Mouse (Mus musculus) megakaryocyte-erythroid progenitor cell, adult 5-6 weeks (primary cell): ENCODE data around the gene Apoa1. TPM values are rescaled to one million over a fixed set of nuclear protein-coding genes. Genes with fewer than 3 reads are reported as not detected.

Experiments used
- ATAC-seq: replicated peaks from 2 replicates; pipeline ENCODE4 v1.8.0; 2016; ENCODE audit warnings: mild to moderate bottlenecking, inconsistent platforms; ENCODE audit not compliant: severe bottlenecking, poor library complexity, low FRiP score, low TSS enrichment
- total RNA-seq, 2 experiments: library from RNA; stranded (forward) in 1 of 2; stranded (reverse) in 1 of 2; fragments of 200-1000, 215-1000 nt in 1 of 2; fragments of >200 nt in 1 of 2; fragmentation: Nextera tagmentation in 1 of 2; gene quantifications; 2 replicates each; pipeline ENCODE4 v1.2.3; 2014 to 2017

Gene Apoa1
- total RNA-seq (2014; fragmentation: Nextera tagmentation) (0.49 TPM in 1 of 2 replicates, not detected in the other), total RNA-seq (2017) (not detected in 2 replicates)

DNA sequence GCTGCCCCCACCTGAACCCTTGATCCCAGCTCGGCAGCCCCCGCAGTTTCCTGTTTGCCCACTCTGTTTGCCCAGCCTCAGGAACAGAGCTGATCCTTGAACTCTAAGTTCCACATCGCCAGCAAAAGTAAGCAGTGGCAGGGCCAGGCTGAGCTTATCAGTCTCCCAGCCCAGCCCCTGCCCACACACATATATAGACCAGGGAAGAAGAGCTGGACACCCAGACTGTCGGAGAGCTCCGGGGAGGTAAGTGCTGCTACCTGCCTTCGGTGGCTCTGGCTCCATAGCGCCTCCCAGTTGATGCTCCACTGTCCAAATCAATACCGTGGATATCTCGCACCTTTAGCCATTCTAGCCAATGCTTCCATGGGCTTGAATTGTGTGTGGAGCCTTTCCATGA lies at the start of gene Apoa1:
Apoa1 (plus strand) TSS at position 90 of the 400 bp plus-strand sequence.
- no peak for ATAC-seq

DNA sequence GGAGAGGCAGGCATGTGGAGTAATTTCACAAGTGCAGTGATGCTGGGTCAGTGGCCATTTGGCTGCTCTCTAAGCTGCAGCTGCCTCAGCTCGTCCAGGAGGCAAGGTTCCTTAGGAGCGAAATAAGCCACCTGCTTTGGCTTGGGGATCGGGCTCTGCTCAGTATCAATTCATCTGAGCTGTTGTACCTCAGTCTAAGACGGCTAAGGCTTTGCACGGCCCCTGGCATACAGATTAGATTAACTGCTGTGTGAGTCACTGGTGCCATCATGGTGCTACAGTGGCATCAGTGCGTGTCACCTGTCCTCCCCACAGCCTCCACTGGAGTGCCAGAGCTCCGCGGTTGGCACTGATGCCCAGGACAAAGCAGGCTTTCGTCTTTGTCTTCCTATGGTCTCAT lies 49.8 kb upstream of the Apoa1 start:
- ATAC-seq = no peak

DNA sequence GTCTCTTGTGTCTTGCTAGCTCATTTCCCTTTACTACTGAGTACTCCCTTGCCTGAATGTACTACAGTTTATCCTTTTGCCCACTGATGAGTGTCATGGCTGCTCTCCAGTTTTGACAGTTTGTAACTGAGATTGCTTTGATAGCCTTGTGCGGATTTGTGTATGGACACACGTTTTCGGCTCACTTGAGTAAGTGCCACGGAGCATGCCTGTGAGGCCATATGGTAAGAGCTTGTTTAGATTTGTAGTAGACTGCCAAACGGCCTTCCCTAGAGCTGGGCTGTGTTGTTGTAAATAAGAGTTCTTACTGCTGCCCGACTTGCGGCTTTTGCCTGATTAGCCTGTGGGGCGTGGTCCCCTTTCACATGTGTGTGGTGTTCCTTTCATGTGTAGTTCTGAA lies 47.1 kb upstream of the Apoa1 start:
- ATAC-seq = no peak

DNA sequence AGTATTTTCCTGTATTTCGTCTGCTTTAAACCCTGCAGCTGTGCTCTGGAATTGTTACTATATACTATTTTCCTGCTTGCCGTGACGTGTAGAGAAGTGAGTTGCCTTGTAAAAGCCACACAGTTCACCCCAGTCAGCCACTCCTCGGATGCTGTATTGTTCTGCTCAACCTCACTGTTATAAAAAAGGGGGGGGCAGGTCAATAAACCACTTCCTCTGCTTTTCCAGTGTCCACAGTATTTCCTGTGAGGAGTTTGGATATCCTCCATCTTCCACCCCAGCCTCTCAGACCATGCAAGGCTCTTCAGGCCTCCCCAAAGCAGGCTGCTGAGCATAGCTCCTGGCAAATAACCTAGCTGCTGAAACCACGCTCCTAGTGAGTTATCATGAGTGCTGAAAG lies 43.8 kb upstream of the Apoa1 start:
- no peak for ATAC-seq

DNA sequence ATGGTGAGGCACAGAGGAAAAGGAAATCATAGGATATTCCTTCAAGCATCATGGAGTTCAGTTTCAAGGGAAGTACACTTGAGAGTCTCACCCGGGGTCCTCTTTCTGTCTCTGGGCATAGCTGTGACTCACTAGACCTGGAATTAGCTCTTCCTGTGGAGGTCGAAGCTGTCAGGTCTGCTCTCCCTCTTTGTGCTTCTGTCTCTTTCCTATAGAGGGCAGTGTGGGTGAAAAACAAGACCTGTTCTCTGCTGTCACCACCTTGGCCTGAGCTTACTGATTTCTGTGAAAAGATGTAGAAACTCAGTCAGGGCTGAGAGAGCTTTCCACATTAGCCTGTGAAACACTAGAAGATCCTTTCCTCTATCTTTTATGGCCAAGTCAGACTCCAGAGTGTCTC lies 43.2 kb upstream of the Apoa1 start:
- ATAC-seq = peak; percentile 82

DNA sequence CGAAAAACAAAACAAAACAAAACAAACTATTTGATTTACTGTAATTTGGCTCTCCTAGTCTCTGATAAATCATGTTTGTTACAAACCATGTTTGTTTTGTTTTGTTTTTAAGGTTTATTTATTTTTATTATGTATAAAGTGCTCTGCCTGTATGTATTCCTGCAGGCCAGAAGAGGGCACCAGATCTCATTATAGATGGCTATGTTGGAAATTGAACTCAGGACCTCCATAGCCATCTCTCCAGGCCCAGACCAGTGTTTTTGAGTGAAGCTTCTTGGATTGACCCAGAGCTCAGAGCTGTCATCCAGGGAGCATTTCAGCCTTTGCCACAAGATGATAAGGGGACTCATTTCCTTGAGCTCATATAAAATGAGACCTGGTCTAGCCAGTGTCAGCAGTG lies 42.0 kb upstream of the Apoa1 start:
- ATAC-seq = no peak

DNA sequence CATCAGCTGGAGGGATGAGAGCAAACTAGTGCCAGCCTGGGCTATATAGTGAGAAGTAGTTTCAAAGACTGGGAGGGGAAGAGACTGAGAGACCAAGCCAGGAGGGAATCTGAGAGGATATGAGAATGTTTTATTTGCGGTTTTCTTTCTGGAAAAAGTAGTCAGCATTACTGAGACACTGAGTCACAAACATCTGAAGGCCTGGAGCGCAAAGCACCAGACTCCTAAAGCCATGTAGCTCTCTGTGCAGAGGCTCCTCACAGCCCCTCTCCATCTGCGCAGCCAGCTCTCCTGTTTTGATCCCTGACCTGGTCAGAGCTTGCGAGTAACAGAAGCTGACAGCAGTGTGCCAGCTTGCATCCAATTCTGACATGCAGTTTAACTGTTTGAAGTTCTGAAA lies 40.0 kb upstream of the Apoa1 start:
- ATAC-seq = no peak

DNA sequence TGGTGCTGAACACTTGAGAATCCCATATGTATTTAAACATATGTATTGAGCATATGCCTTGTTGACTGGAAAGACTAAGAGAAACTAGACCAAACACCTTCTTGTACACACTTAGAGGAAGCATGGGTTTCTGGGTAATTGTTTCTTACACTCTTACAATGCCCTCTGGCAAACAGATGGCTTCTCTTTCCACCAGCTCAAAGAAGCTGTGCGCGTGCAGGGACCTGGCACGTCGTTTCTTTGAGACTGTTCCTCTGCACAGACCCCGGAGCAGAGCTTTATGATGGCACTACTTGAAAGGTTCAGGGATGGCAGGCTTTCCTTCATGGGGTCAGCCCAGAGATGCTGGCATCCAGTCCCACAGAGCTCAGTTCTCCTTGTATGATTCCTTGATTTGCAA lies 39.4 kb upstream of the Apoa1 start:
- no peak for ATAC-seq

DNA sequence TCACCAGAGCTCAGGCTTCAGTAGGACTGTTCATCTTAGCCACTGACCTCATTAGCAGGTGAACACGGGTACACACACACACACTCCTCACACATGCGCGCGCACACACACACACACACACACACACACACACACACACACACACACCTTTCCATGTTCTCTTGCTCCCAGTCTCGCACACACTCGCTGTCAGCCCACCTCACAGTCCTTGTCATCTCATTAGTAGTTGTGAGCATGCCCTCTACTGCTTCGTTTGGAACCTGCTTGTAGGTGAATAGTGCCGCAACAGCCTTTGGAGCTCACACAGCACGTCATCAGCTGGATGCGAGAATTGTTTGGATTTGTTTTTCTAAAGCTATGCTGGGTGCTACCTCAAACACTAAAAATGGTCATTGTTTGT lies 39.0 kb upstream of the Apoa1 start:
- no peak for ATAC-seq

DNA sequence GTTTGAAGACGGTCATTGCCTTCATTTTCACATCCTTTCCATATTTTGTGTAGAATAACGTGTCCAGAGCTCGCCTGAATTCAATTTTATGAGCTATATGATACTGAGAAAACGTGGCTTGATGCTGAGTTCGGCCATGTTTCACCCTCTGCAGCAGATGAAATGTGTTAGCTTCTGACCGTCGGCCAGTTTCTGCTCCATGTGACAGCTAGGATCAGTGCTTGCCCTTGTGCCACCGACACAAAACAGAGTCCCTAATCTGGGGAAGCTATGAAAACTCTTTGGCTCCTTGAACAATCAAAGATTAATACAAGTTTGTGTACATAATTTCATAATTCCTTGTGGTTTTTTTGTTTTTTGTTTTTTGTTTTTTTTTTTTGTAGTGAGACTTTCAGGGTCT lies 37.1 kb upstream of the Apoa1 start:
- no peak for ATAC-seq

DNA sequence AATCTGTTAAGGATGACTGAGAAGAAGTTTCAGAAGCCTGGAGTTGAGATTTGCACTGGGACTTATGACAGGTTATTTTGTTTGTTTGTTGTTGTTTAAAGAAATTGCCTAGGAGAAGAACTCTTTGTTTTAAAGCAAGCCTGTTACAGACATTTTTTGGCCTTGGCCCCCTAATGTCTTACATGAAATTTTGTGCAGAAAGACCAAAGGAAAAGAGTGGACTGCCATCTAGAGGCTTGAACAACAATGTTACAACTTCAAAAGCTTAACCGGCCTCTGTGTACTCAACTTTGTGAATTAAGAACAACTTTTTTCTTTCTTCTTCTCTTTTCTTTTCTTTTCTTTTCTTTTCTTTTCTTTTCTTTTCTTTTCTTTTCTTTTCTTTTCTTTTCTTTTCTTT lies 36.7 kb upstream of the Apoa1 start:
- no peak for ATAC-seq

DNA sequence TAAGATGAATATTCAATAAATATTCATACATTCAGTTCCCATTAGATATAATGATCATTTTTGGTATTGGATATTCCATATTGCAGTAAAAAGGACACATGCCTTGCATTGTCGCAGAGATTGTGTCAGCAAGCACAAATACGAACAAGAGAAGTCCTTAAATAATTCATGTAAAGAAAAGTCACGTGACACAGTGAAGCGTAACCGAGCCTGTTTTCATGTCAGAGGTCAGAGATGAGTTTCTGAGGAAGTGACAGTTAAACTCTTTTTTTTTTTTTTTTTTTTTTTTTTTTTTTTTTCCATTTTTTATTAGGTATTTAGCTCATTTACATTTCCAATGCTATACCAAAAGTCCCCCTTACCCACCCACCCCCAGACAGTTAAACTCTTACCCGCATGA lies 35.7 kb upstream of the Apoa1 start:
- no peak for ATAC-seq

DNA sequence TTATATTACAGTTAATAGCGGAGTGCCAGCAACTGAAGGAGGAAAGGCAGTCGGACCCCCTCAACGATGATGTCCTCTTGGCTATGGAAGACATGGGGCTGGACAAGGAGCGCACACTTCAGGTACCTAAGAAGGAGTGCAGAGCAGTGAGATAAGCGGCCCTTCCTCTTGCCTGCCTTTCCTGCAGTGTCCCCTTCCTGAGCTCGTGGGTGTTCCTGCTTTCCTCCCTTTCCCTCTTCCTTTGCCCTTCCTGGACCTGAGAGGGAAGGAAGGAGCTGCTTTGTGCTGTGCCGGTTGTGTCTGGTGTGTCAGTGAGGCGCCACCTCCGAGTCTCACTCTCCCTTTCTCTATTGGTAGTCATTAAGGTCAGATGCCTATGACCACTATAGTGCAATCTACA lies 33.6 kb upstream of the Apoa1 start:
- ATAC-seq = no peak

DNA sequence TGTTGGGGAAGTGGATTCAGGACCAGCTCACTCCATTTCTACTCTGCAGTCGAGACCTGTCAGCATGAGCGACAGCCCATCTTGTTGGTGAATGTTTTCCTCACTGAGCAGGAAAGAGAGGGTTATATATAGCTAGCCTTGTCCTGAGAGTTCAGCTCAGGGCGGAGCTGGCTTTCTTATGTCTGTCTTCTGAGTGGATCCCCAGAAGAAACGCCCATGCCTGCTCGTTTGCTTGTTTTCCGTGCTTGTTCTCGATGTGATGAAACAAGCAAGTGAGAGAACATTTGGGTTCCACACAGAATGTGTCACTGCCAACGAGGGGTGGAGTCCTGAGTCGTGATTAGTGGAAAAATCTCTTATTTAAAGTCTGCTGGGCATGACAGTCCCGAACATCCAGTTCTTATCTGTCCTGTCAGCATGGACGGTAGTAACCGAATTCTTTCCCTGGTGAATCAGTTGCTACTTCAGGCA lies 31.6 kb upstream of the Apoa1 start:
- ATAC-seq = peak; percentile 49; the same call in 1 of the 2 replicates

DNA sequence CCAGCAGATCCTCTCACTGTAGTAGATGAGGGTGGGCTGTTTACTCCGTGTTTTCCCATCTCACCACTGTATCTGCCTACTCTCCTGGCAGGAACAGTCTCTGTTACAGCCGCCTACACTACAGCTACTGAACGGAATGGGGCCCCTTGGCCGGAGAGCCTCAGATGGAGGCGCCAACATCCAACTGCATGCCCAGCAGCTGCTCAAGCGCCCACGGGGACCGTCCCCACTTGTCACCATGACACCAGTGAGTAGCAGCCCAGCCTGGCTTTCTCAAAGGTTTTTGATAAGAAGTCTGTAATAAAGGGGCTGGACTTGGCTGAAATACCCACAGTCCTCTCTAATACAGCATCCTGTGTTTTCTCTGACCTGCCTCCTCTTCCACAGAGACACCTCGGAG lies 29.9 kb upstream of the Apoa1 start:
- 0 out of 2 replicates have a peak, but pooled peaks have one; percentile 42 for ATAC-seq

DNA sequence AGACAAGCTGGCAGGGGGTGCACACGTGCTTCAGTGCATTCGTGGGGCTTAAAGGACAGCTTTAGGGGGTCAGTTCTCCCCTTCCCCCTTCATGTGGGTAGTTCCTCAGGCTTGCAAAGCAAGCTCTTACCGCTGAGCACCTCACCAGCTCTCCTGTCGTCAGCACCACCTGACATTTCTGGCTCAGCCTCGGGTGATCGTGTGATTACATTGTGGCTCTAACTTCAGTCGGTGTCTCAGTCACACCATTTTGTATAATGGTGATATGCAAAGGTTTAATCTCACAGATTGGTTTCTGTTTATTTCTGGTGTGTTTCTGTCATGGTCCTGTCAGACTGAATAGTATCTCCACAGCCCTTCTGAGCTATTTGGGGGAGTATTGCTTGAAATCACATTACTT lies 29.4 kb upstream of the Apoa1 start:
- ATAC-seq = no peak

DNA sequence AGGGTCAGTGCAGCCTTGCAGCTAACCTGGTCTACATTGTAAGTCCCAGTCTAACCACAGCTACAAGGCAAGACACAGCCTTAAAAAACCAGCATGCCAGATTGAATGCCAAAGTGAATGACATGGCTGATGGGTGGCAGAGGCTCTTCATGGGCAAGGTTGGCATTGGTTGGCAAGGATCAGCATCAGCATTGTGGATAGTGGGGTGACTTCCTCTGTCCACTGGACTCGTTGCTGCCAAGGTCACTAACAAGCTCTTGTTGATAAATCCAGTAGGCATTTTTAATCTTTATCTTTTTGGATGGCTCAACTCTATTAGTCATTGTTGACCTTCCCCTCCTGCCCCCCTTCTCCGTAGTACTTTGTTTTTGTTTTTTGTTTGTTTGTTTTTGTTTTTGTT lies 28.8 kb upstream of the Apoa1 start:
- ATAC-seq = no peak

DNA sequence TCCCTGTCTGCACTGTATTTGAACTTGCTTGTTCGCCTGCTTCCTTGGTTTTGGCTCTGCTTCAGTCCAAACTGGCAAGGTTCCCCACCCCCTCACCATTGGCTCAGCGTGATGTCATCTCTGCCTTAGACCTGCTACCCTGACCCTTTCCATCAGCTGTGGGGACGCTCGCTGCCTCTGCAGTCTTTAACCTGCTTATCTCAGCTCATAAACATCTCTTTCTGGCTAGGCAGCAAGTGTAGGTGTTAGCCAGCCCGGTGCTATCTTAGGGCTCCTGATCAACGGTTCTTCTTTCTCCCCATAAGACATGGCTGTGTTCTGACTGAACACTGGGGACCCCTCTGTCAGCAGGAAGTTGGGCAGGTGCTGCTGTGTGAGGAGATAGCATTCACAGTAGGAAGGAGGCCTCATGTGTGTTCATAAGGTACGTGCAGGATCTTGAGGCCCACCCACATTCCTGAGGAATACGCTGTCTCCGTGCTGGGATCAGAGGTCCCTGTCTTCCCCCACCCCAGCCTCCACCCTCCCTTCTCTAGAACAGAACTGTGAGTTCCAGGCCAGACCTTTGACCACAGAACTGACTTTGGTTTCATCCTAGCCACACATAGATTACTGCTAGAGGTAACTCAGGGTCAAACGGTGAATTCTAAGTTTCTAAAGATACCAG lies 21.4 kb upstream of the Apoa1 start:
- peak; percentile 77 for ATAC-seq

DNA sequence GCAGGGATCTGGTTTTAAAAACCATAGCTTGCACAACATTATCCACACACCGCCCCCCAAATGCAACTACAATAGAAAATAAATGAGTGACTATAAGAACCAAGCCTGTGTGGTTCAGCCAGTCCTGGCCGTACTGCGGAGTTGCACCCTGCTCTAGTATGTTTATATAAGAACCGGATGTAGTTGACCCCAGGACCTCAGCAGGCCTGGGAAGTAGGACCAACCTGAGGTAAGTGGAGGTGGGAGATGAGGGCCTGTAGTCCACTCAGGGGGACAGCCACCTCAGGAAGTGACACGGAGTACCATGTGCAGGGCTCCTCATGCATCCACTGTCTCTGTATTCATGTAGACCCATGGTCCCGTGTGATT lies 20.9 kb upstream of the Apoa1 start:
- no peak for ATAC-seq

DNA sequence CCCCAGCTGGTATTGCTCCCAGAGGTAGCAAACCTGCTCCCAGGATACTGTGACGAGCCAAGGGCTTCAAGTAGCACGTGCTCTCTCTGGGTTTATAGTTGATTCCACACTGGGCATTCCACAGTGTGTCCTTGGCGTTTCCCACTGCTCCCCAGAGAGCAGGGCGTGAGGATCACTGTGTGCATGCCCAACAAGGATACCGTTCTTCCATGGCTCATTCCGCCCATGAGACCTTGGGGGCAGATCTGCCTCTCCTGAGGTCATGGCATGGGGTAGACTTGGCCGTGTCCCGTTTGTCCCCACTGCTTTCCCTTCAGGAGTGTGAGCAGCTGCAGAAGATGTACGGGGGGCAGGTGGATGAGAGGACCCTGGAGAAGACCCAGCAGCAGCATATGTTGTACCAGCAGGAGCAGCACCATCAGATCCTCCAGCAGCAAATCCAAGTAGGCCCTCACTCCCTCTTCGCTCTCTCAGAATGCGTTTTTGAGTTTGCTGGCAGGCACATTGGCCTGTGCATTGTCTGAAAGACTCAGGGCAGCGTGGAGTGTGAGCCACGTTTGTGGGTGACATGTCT lies 19.9 kb upstream of the Apoa1 start:
- ATAC-seq = no peak

DNA sequence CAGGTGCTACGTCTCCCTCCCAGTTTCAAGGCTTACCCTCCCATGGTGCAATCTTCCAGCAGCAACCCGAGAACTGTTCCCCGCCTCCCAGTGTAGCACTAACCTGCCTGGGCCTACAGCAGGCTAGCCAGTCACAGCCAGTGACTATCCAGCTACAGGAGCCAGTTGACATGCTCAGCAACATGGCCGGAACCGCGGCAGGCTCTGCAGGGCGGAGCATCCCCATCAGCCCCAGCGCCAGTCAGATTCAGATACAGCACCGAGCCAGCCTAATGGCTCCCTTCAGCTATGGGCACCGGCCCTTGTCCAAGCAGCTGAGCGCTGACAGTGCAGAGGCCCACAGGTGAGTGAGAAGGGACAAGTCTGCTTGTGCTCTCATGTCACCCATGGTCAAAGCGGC lies 17.9 kb upstream of the Apoa1 start:
- no peak for ATAC-seq

DNA sequence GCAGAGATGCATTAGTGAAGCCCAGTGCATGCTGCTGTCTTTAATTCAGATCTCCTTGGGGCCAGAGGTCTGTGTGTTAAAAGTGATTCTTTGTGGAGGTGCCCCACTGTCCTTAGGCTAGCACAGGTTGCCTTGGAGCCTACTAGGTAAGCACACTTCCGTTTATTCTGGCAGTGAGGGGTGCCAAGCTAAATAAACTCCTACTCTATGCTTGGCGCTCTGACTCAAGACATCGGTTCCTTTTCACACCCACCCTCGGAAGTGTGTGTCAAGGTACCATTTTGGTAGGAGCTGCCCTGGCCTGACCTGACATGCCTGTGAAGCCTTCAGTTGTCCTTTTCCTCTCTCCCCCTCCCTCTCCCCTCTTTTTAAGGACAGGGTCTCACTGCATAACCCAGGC lies 14.1 kb upstream of the Apoa1 start:
- no peak for ATAC-seq
